Mouse (Mus musculus) common myeloid progenitor, adult 5-6 weeks (primary cell): ENCODE measurements around the gene Ptprs. TPM values are rescaled to one million over a fixed set of nuclear protein-coding genes. Genes with fewer than 3 reads are reported as not detected.
A peak's percentile ranks its signal among the peaks of the same experiment; 100 is the strongest.
"Not testable (repeated sequence)": the region's sequence is repeated elsewhere in the genome, so short reads cannot be mapped to it uniquely, and the experiment has no call there.

Experiments
- ATAC-seq: replicated peaks from 2 replicates; pipeline ENCODE4 v1.8.0; 2016; ENCODE audit warnings: low read depth, mild to moderate bottlenecking, moderate TSS enrichment, inconsistent platforms; ENCODE audit not compliant: poor library complexity, severe bottlenecking
- total RNA-seq: library from RNA; stranded (forward); fragments of 200-1000, 187-1606 nt; gene quantifications from 2 replicates; pipeline ENCODE4 v1.2.3, GENCODE M21; 2017

Gene Ptprs
- total RNA-seq: 65.2 and 105 TPM in 2 replicates

DNA sequence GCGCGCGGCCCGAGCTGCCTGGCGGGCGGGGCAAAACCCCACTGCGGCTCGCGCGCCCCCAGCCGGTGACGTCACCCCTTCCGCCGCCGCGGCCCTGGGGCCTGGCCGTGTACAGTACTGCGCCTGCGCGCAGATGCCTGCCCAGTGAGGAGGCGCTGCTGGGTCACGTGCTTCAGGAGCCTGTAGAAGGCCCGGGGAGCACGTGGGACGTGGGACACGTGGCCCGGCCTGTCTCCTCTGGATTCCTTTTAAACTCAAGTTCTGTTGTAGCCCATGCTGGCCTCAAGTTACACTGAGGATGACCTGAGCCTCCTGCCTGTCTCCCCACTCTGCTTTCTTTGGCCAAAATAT lies at the start of gene Ptprs:
TSS of gene Ptprs (minus strand) at position 82 of the 351 bp plus-strand sequence.
- ATAC-seq: peak; percentile 37

DNA sequence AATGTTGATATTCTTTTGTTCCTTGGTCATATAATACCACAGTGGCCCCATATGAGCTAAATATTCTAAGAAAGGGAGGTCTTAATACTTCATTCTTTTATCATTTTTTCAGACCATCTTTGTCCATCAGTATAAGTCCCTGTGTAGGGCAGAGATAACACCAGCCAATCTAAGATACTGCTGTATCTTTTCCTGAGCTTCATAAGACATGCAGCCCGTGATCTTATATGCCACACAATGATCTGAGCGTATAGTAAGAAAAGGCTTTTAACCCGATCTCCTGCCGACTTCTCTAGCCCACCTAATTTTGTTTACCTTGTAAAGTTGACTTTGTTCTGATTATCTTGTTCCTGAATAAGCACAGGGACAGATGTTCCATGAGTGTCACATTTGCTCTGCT lies 48.7 kb upstream of the Ptprs start:
- ATAC-seq: no peak

DNA sequence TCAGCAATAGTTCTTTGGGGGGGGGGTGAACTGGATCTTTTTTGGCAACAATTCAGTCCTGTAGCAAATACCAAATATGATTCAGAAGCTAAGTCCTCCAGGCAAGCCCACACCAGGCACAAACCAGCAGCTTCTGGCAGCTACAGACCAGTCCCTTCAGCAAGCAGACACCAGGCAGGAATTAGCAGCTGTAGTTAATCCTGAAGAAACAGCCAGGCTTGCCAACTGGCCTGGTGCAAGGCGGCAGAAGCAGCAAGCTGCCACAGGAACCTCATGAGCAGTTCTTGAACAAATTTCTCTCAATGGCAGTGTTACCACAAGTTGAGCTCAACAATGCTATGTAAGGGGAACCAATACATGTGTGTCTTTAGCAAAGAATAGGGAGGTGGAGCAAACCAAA lies 46.5 kb upstream of the Ptprs start:
- no peak for ATAC-seq

DNA sequence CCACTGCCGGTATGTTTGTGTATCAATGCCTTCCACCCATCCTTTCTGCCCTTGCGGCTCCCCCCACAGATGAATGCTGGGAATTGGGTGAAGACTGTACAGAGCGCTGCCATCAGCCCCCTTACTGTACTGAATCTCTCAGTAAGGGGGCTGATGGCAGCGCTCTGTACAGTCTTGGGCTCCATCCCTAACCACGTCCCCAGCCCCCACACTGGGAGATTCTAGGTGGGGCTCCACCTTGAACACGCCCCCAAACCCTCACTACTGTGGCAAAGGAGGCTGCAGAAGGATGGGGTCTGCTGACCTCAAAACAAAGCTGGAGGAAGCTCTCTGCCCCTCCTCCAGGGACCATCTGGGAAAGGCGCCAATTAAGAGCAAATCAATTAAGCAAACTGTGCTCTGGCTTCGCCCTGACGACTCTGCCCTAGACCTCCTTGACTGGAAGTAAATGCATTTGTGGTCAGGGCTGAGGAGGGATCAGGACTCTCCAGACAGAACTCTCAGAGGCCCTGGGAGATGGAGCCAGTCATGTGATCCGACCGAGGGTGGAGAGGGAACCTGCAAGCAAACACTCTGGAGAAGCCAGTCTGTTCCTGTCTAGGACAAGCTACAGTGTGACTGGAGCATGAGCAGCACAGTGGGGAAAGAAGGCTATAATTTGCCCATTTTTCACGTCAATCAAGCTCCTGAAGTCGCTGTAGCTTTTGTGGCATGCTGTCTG lies 39.6 kb upstream of the Ptprs start:
- no peak for ATAC-seq

DNA sequence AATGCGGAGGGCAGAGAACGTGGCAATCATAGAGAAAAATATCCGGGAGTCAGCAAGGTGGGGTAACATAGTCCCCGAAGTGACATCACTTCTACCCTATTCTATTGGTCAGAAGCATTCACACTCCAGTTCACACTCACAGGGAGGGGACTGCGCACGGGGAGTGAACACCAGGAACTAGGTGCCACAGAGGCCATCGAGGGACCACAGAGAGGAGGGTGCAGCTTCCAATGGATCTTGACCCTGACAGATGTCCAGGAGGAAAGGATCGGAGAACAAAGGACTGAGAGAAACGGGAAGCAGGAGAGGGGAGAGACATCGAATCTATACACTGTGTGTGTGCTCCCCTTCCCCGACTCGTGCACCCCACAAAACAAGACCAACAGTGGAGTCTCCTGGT lies 38.6 kb upstream of the Ptprs start:
- ATAC-seq: no peak

DNA sequence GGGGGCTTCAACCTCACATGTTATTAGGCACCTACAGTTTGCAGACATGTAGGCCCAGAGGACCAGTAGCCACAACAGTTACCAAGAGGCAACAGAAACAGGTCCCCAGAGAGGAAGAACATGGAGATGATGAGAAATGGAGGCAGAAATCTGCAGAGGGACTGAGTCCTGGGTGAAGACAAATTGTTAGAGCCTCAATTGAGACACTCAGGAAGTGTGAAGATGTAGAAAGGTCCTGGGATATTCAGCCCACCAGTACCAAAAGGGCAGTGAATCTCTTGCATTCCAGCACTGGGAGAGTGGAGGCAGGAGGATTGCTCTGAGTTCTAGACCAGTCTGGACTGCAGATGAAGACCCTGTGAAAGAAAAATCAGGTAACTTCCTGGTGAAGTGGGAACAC lies 38.0 kb upstream of the Ptprs start:
- ATAC-seq: no peak

DNA sequence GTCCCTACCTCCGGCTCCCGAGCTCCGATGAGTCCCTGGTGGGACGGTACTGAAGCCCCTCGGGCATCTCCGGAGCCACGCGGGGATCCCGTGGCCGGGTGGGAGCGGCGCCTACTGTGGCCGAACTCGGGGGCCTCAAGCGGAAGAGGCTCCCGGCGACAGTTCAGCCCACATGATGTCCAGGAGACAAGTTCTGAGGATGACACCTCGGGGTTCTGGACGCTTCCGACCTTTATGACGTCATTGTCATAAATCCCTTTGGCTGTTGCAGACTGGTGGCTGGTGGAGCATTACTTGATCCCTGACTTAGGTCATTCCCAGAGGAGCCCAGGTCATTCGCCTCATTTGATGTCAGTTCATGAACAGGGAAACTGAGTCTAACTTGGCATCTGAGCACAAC lies 36.0 kb upstream of the Ptprs start, which contains the start of gene Znrf4:
TSS of gene Znrf4 (minus strand) at position 122 of the 400 bp plus-strand sequence.
- ATAC-seq: no peak

DNA sequence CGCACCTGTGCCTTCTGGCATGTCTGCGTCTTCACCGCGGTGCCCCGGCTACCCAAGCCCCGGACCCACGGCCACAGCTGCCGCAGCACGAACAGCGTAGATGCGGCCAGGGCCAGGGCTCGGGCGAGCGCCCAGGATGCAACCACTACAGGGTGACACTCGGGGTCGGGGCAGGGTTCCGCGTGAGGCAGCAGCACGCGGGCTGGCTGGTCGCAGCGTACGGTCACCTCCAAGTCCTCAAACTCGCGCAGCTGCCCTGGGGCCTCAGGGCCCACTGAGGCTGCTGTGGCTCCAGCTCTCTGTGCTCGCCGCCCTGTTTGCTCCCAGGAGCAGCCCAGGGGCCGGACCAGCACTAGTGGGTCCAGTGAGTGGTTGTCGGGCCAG lies 35.4 kb upstream of the Ptprs start:
- no peak for ATAC-seq

DNA sequence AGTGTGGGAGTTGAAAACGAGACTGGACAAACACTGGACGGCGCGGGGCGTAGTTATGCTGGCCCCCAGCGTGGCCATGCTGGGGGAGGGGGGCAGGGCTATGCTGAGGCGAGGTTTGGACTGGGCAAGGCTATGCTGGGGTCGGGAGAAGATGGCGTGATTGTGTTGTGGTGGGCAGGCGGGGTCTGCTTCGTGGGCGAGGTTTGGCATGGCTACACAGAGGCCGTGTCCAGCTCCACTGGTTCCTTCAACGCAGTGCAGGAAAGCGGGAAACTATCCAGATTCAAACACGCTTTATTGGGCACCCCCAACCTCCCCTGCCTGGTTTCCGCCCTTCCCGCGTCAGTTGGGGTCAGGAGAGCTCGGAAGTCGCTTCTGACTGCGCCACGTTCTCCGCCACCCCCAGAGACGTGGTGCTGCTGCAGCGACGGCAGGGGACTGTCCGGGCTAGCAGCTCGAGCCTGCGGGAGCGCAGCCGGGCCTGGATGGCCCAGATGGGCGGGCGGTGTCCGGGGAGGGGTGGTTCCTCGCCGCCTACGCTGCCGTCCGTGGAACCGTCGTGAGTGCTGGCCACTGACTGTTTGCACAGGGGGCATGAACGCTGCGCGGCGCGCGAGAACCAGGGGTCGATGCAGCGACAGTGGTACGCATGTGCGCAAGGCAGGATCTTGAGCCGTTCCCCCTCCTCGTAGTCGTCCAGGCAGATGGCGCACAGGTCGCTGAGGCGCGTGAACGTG lies 34.9 kb upstream of the Ptprs start:
- ATAC-seq: no peak

DNA sequence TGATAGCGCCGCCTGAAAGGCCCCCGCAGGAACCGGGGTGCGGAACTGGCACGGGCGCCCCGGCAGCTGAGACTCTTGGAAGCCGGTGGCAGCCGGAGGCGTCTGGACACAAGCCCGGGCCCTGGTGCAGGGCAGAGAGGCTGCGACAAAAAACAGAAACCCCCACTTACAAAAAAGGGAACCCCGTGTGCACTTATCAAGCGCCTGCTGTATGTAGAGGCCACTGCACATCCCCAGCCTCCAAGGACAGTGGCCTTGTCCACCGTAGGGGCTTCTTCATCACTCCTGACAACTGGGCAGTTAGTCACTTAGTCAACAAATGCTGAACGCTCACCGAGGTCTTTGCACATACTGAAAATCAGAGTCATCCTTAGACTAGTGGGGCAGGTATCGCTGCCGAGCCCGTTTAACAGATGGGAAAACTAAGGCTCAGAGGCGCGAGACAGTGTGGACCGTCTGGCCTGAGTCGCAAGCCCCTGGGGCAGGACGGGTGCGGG lies 34.2 kb upstream of the Ptprs start:
- no peak for ATAC-seq

DNA sequence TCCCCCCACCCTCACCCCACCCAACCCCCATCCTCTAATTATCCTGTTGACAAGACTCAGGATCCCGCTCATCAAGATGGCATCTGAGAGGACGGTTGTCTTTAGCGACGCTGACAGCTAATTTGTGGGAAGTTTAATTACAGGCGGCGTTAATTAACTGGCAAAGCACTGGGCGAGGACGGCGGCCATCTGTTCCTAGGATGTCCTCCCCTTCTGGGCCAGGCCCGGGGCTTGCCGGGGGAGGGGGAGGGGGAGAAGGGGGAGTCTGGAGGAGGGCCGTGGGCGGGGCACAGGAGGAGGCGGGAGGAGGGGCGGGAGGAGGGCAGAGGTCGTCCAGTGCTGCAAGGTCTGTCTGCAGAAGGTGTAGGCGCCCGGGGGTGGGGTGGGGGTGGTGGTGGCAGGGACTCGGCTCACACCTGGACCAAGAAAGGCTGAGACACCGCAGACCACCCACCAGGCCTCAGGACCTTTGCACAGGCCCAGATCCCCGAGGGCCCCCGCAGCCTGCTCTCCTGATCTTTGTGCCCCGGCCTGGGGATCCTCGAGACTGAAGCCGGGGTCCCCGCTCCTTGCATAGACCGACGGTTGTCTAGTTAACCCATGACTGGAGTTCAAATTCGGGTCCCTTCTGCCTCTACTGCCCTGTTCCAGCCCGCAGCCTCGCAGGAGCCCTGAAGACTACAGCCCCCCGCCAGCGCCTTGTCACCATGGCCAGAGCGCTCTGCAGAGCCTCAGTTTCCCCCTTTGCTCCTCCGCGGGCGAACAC lies 33.6 kb upstream of the Ptprs start:
- no peak for ATAC-seq

DNA sequence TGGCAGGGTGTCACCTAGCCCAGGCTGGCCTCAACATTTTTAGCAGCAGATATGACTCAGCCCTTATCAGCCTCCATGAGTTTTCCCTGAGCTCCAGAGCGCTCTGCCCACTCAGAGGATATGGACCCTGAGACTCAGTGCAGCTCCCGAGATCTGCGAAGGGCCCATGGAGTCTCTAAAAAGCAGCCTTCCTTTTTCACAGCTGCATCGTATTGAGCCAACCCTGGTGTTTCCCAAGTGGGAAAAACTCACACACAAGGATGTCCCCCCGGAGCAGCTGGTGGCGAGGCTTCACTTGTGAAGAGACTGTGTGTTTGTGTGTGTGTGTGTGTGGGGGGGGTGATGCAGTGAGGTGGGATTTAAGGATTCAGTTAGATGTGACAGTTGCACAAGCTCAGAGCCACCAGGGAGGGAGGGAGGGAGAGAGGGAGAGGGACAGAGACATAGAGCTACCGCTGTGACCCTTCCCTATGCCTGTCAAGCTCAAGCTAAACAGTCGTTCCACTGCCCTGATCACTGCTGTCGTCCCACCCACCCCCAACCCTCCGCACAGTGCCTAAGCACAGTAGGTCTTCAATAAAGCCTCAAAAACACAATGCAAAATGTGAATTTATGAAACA lies 32.8 kb upstream of the Ptprs start:
- no peak for ATAC-seq

DNA sequence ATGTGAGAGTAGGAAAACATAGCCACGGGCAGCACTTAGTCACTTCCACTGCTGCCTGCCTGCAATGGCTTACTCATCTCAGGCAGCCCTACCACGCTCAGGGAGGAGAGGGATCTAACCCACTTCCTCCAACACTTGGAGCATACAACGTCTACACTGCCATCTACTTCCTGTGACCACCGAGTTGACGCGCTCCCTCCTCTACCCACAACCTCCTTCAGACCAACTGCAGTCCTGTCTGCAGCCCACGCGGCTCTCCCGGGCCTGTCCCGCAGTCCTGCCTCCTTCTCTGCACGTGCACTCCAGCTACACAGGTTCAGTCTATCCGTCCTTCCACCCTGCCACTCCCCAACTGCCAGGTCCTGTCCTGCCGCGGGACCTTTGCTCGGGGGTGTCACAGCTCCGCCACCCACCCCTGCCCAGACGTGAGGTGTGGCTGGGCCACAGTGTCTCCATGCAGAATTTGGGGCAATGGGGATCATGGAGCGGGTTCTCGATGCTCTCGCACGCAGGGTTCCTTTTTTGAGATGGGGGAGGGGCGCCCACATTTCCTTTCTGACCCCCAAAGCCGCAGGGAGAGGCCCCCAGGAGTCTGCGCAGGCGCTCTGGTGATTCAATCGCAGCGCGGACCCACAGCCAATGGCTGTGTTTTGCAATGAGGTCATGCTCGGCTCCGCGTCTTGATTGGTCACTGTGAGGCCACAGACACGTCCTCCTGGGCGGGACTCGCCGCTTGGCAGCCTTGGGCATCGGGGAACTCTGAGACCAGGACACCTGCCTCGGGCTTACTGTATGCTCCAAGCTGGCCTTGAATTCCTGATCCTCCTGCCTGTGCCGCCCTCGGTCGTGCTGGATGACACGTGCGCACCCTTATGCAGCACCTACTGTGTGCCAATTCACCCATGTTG lies 31.1 kb upstream of the Ptprs start:
- ATAC-seq: peak; percentile 90

DNA sequence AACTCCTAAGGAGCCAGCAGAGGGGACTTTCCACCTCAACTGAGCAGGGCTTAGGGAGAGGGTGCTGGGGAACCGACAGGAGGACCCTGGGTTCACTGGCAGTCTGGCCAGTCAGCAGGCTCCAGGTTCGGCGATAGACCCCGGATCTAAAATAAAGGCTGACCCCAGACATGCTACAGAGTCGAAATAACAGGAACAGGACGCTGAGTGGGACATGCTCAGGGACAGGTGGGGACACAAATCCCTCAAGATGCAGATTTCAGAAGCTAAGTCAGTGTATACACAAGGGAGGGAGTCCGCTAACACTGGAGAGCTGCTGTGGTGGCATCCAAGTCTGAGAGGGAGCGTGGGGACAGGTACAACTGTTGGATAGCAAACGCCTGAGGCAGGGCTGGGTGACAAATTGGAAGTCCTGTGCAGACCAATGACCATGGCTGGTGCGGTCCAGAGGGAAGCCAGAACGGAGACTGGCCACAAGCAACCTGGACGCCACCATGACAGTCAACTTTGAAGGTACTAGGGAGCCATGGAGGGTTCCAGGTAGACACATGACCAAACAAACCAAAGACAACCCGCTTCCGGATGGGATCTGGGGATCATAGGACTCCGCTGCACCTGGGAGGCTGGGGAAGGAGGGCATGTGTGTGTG lies 30.3 kb upstream of the Ptprs start:
- no peak for ATAC-seq

DNA sequence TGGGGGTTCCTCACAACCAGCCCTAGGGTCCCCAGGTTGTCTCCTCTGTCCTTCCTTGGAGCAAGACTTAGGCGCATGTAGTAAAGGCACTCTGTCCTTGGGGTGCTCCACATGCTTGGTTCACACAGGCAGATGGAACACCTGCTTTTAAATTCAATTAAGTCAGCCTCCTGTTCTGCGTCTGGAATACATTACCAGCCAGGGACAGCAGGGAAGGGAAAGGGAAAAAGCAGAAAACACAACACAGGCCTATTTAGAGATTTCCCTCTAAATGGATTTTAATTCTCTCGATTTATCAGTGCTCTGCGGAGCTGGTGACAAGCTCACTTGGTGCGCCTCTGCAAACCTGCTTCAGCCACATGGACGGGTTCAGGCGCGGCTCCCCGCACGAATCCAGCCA lies 29.1 kb upstream of the Ptprs start:
- ATAC-seq: no peak

DNA sequence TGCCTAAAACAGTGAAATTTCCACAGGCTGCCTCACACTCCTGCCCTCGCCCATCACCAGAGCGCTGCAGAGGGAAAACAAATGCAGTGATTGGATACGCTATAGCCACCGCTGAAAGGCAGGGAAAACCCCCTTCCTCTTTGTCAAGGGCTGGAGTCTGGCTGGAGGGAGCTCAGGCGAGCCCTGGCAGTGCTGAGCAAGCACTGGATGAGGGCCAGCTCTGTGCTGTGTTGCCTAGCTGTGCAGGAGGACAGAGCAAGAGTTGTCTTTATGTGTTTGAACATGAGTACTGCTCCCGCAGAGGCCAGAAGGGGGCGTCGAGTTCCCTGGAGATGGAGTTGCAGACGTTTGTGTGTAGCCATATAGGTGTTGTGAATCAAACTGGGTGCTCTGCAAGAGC lies 26.2 kb upstream of the Ptprs start:
- ATAC-seq: no peak

DNA sequence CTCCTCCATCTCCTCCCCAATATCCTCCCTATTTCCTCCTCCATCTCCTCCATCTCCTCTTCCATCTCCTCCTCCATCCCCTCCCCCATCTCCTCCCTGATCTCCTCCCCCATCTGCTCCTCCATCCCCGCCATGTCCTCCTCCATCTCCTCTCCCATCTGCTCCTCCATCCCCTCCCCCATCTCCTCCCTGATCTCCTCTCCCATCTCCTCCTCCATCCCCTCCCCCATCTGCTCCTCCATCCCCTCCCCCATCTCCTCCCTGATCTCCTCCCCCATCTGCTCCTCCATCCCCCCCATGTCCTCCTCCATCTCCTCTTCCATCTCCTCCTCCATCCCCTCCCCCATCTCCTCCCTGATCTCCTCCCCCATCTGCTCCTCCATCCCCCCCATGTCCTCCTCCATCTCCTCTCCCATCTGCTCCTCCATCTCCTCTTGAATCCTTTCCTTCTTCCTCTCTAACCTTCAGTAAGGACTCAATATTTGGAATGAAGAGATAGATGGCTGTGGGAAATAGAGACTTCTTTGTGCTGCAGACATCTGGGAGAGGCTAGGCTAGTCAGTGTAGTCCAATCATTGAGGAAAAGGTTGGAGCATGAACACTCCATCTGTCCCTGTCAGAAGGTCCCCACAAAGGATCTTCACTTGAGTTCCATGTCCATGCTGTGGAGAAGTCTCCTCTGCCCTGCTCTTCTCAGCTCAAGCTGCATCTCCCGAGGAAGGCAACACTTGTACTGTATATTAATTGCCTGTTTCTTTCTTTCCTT lies 25.5 kb upstream of the Ptprs start:
- ATAC-seq: not testable (repeated sequence)

DNA sequence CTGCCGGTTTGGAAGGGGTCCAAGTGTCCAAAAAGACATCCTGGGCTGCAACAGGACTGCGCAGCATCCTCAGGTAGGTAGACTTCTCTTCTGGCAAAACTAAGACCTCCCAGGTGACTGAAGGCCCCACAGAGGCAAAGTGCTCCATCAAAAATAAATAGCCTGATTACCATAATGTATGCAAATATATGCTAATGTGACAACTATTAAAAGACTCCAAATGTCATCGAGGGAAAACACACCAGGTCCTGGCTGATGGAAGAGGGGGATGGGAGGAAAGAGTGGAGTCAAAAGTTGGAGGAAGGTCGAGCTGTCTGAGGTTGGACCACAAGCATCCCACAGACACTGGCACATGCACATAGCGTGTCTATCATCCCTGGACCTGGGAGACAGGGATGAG lies 22.9 kb upstream of the Ptprs start:
- ATAC-seq: no peak
